Mouse (Mus musculus): ENCODE measurements around the gene Ccno. TPM values are rescaled to one million over a fixed set of nuclear protein-coding genes. Genes with fewer than 3 reads are reported as not detected.
"Not testable (repeated sequence)": the region's sequence is repeated elsewhere in the genome, so short reads cannot be mapped to it uniquely, and the experiment has no call there.

Gene Ccno
- total RNA-seq, 2 experiments from 2014 or later, result 1.5 to 2.0 TPM

- intact Hi-C loops (cut with DNase I), result no loop called here
- H3K4me3 ChIP-seq, result no peak overlapping the region
- no peak overlapping the region for H3K27ac ChIP-seq
- TF ChIP-seq CTCF (IDR thresholded peaks at IDR 0.05), result no peak
- DNase-seq (ENCODE audit: extremely low spot score in 1 of 2, low spot score in 2 of 2), result no peak
Measured at GRCm38 (mm10) chr13:113012683-113013082, 25.1 kb downstream of the Ccno start.

GRCm38 (mm10) chr13:113013174-113013953 lies 25.8 kb downstream of the Ccno start:
- H3K27ac ChIP-seq; DNase-seq (ENCODE audit: extremely low spot score in 1 of 2, low spot score in 2 of 2); intact Hi-C loops (cut with DNase I): not testable (repeated sequence)
- peak overlapping the region; percentile 17; the same call in 1 of the 2 replicates for H3K4me3 ChIP-seq

- DNase-seq (ENCODE audit: extremely low spot score in 1 of 2, low spot score in 2 of 2), result no peak
- Histone ChIP-seq H3K4me3 (no peak overlapping the region), H3K27ac (no peak overlapping the region)
- TF ChIP-seq CTCF (IDR thresholded peaks at IDR 0.05), result no peak
- intact Hi-C loops (cut with DNase I), result no loop called here
Measured at GRCm38 (mm10) chr13:113021521-113021920, 33.9 kb downstream of the Ccno start.

GRCm38 (mm10) chr13:113022467-113022866 lies 34.9 kb downstream of the Ccno start:
- no peak overlapping the region for H3K27ac ChIP-seq
- TF ChIP-seq CTCF (IDR thresholded peaks at IDR 0.05), result no peak
- intact Hi-C loops (cut with DNase I), result no loop called here

GRCm38 (mm10) chr13:113023274-113024143 lies 35.9 kb downstream of the Ccno start:
- no peak for DNase-seq (ENCODE audit: extremely low spot score in 1 of 2, low spot score in 2 of 2)
- no peak overlapping the region for H3K27ac ChIP-seq
- no peak overlapping the region for H3K4me3 ChIP-seq
- intact Hi-C loops (cut with DNase I), result no loop called here
- no peak for TF ChIP-seq CTCF (IDR thresholded peaks at IDR 0.05)

More at GRCm38 (mm10) chr13:113022467-113022866, 34.9 kb downstream of the Ccno start:
- no peak overlapping the region for H3K4me3 ChIP-seq
- no peak for DNase-seq (ENCODE audit: extremely low spot score in 1 of 2, low spot score in 2 of 2)

GRCm38 (mm10) chr13:113031351-113031750 lies 43.7 kb downstream of the Ccno start:
- no peak for DNase-seq (ENCODE audit: extremely low spot score in 1 of 2, low spot score in 2 of 2)
- intact Hi-C loops (cut with DNase I), result no loop called here
- H3K27ac ChIP-seq, result no peak overlapping the region
- H3K4me3 ChIP-seq, result no peak overlapping the region
- TF ChIP-seq CTCF (IDR thresholded peaks at IDR 0.05), result no peak

GRCm38 (mm10) chr13:113031792-113032571 lies 44.4 kb downstream of the Ccno start:
- peak; percentile 32 for DNase-seq (ENCODE audit: extremely low spot score in 1 of 2, low spot score in 2 of 2)
- Histone ChIP-seq H3K27ac (no peak overlapping the region), H3K4me3 (peak overlapping the region; percentile 64)
- intact Hi-C loops (cut with DNase I), result no loop called here
- TF ChIP-seq CTCF (IDR thresholded peaks at IDR 0.05), result no peak

- Histone ChIP-seq H3K27ac (no peak overlapping the region), H3K4me3 (no peak overlapping the region)
- DNase-seq (ENCODE audit: extremely low spot score in 1 of 2, low spot score in 2 of 2), result no peak
- intact Hi-C loops (cut with DNase I), result no loop called here
- TF ChIP-seq CTCF (IDR thresholded peaks at IDR 0.05), result no peak
Measured at GRCm38 (mm10) chr13:113032831-113033230, 45.2 kb downstream of the Ccno start.

GRCm38 (mm10) chr13:113034271-113034886 lies 46.8 kb downstream of the Ccno start:
- intact Hi-C loops (cut with DNase I), result no loop called here
- no peak for TF ChIP-seq CTCF (IDR thresholded peaks at IDR 0.05)

GRCm38 (mm10) chr13:113034950-113035421 lies 47.4 kb downstream of the Ccno start, which contains the start of gene Cdc20b:
Gene Cdc20b, plus strand, starts transcription at chr13:113035111.
- intact Hi-C loops (cut with DNase I), result loop anchor here (1.0 kb wide), 1 partner anchor 36 kb away; no protein-coding TSS in a partner anchor
- H3K4me3 ChIP-seq, result peak within 1 kb of the TSS; percentile 52
- DNase-seq (ENCODE audit: extremely low spot score in 1 of 2, low spot score in 2 of 2), result peak; percentile 33 to 40
- no peak within 1 kb of the TSS for H3K27ac ChIP-seq
- TF ChIP-seq CTCF (IDR thresholded peaks at IDR 0.05), result no peak

More at GRCm38 (mm10) chr13:113034271-113034886, 46.8 kb downstream of the Ccno start:
- DNase-seq (ENCODE audit: extremely low spot score in 1 of 2, low spot score in 2 of 2), result no peak
- peak overlapping the region; percentile 52; the same call in 1 of the 2 replicates for H3K4me3 ChIP-seq
- H3K27ac ChIP-seq, result no peak overlapping the region

- Histone ChIP-seq H3K4me3 (no peak overlapping the region), H3K27ac (no peak overlapping the region)
- intact Hi-C loops (cut with DNase I), result loop anchor here (1.0 to 2.0 kb wide), 4 partner anchors 37 to 362 kb away; partner anchors contain the start of genes Dhx29 and Mtrex
- DNase-seq (ENCODE audit: extremely low spot score in 1 of 2, low spot score in 2 of 2), result peak; percentile 64 to 69
- TF ChIP-seq CTCF (IDR thresholded peaks at IDR 0.05), result peak; percentile 88
Measured at GRCm38 (mm10) chr13:113035852-113036251, 48.2 kb downstream of the Ccno start.

Small RNA genes within 50 kb of the gene (microRNA-seq; reads per million reads assigned to microRNA genes)
- 19.5 to 28.2 reads per million in 2 experiments for gene Mir449a
- gene Mir449b, result 0 reads per million in 2 experiments
- gene Mir449c, result 0 reads per million in 2 experiments

Other genes with a start within 250 kb of the Ccno start
- 10 to 100 TPM; 26.8 to 27.4 TPM for gene Plpp1, start 187.0 kb upstream of the Ccno start, total RNA-seq (2021)
- 10 to 100 TPM; 46.0 to 47.3 TPM for gene Mtrex, start 60.4 kb upstream of the Ccno start, total RNA-seq (2021)
- 10 to 100 TPM; 19.1 to 22.0 TPM for gene Dhx29, start 60.3 kb upstream of the Ccno start, total RNA-seq (2021)
- gene Mcidas, start 6.0 kb downstream of the Ccno start, total RNA-seq (2021), result under 1 TPM; 0.36 to 0.37 TPM
- under 1 TPM in 1 of 2 experiments, not detected in 1; 0.29 TPM for gene Cdc20b, start 47.3 kb downstream of the Ccno start, total RNA-seq (2021)
- 1 to 10 TPM; 8.1 to 8.5 TPM for gene Gpx8, start 58.6 kb downstream of the Ccno start, total RNA-seq (2021)
- gene Gzma, start 113.2 kb downstream of the Ccno start, total RNA-seq (2021), result not detected
- under 1 TPM in 1 of 2 experiments, not detected in 1; 0.16 TPM for gene Esm1, start 221.9 kb downstream of the Ccno start, total RNA-seq (2021)
- gene Gzmk, start 238.1 kb downstream of the Ccno start, total RNA-seq (2021), result under 1 TPM; 0.26 to 0.27 TPM

Data from left cerebral cortex, adult 2 months (tissue).